Comparison of ENCODE assay signal across 9 mouse cellular contexts in the genomic region with DNA sequence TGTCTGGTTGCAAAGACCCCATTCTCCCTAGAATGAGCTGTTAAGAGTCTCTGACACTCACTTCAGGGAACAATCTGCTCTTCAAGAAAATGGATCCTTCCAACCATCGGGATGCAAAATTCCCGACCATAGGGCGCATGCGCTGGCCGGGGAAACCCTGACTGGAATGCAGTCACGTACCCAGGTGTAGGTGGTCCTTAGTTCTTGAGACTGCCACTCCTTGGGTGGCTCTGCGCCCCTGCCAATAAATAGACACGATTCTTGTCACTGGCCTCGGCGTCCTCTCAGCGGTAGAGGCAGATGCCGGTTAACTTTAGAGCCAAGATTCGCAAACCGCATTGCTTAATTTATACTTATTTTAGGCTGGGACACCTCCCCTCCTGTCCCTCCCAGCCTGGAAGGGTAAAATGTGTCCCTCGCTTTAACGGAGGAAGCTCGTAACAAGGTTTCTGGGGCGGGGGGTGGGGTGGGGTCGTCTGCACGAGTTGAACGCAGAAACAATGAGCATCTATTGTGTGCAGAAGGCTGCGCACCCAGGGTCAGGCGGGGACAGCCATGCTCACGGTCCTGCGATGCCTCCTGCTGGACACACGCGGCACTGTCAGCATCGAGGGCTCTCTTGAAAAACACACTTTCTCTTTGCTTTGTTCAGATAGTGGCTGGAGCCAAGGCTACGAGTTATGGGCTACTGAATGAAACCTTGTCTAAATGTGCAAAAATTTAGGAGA. TPM values are rescaled to one million over a fixed set of nuclear protein-coding genes. Genes with fewer than 3 reads are reported as not detected.
DNase-seq lines count a peak whose midpoint lies in the region; ATAC-seq and TF ChIP-seq lines count a peak whose summit lies in the region.
"Had no signal": no experiment of that assay in that cellular context is flagged by ENCODE, and none has a peak within 500 bp of the region (broad histone marks: within the 10 kb centered on the region; RNA-seq: fewer than 3 reads in every experiment).

No protein-coding gene starts in this region.

- no peak for TF ChIP-seq EP300 in liver, embryonic 14.5 days (IDR thresholded peaks at IDR 0.05; ENCODE audit: low read depth)

- H3K27me3 ChIP-seq in E14TG2a.4 (ENCODE audit: insufficient read depth, low read length), result no peaks in the 10 kb centered on the region
- no peaks in the 10 kb centered on the region for H3K27me3 ChIP-seq in forebrain, embryonic 10.5 days (ENCODE audit: poor library complexity, severe bottlenecking)
- H3K27me3 ChIP-seq in heart, embryonic 15.5 days, result no peaks in the 10 kb centered on the region
- H3K27me3 ChIP-seq in liver, embryonic 14.5 days (ENCODE audit: control insufficient read depth, insufficient read depth, low read length), result no peaks in the 10 kb centered on the region
- no peaks in the 10 kb centered on the region for H3K27me3 ChIP-seq in stomach, embryonic 14.5 days (ENCODE audit: control insufficient read depth, insufficient read depth, low read length)

- peak; percentile 85 for TF ChIP-seq CTCF in E14TG2a.4 (conservative IDR thresholded peaks at IDR 0.05; ENCODE audit: low read length)
- TF ChIP-seq CTCF in liver, embryonic 14.5 days (IDR thresholded peaks at IDR 0.05; ENCODE audit: low read depth), result peak; percentile 99

- H3K4me1 ChIP-seq in E14TG2a.4 (replicated peaks; ENCODE audit: low read depth, low read length), result peaks cover 56% of the 10 kb centered on the region
- H3K4me1 ChIP-seq in forebrain, embryonic 10.5 days, result peaks cover 62% of the 10 kb centered on the region
- peaks cover 57% of the 10 kb centered on the region for H3K4me1 ChIP-seq in heart, embryonic 15.5 days (replicated peaks)
- peaks cover 5 to 19% of the 10 kb centered on the region in 2 experiments for H3K4me1 ChIP-seq in liver, embryonic 14.5 days (replicated peaks; ENCODE audit: control insufficient read depth in 2 of 2, insufficient read depth in 2 of 2, low read length in 1 of 2)
- H3K4me1 ChIP-seq in stomach, embryonic 14.5 days (ENCODE audit: control insufficient read depth, insufficient read depth, low read length), result peaks cover 30% of the 10 kb centered on the region

- H3K36me3 ChIP-seq in E14TG2a.4 (ENCODE audit: insufficient read depth, low read length), result peaks cover 32% of the 10 kb centered on the region
- peaks cover 29% of the 10 kb centered on the region for H3K36me3 ChIP-seq in forebrain, embryonic 10.5 days (replicated peaks)
- peaks cover 24% of the 10 kb centered on the region for H3K36me3 ChIP-seq in heart, embryonic 15.5 days
- peaks cover 28% of the 10 kb centered on the region for H3K36me3 ChIP-seq in liver, embryonic 14.5 days (replicated peaks; ENCODE audit: control insufficient read depth, insufficient read depth, low read depth)
- peaks cover 26% of the 10 kb centered on the region for H3K36me3 ChIP-seq in stomach, embryonic 14.5 days (ENCODE audit: control insufficient read depth, insufficient read depth, low read length)

- peak overlapping the region; percentile 99 for H3K4me3 ChIP-seq in E14TG2a.4 (replicated peaks; ENCODE audit: low read length)
- H3K4me3 ChIP-seq in forebrain, embryonic 10.5 days, result peak overlapping the region; percentile 56
- H3K4me3 ChIP-seq in heart, embryonic 15.5 days, result peak overlapping the region; percentile 36
- H3K4me3 ChIP-seq in liver, embryonic 14.5 days (ENCODE audit: insufficient read depth in 1 of 2, low read depth in 2 of 2, low read length in 2 of 2), result peak overlapping the region in 1 of 2 experiments; percentile 34; a peak in 1 of 4 replicates
- H3K4me3 ChIP-seq in stomach, embryonic 14.5 days (ENCODE audit: low read depth, low read length), result peak overlapping the region; percentile 30

- H3K4me2 ChIP-seq in heart, embryonic 15.5 days, result peak overlapping the region; percentile 63
- H3K4me2 ChIP-seq in liver, embryonic 14.5 days (ENCODE audit: low read depth), result peak overlapping the region; percentile 89
- H3K4me2 ChIP-seq in stomach, embryonic 14.5 days (replicated peaks; ENCODE audit: low read depth, low read length), result peak overlapping the region; percentile 69

- H3K27ac ChIP-seq in forebrain, embryonic 10.5 days, result peak overlapping the region; percentile 98
- peak overlapping the region; percentile 91 for H3K27ac ChIP-seq in heart, embryonic 15.5 days
- peak overlapping the region; percentile 59 for H3K27ac ChIP-seq in liver, embryonic 14.5 days
- H3K27ac ChIP-seq in stomach, embryonic 14.5 days (ENCODE audit: low read length), result peak overlapping the region; percentile 71; the same call in 1 of the 2 replicates

- H3K9ac ChIP-seq in heart, embryonic 15.5 days, result no peak overlapping the region
- H3K9ac ChIP-seq in liver, embryonic 14.5 days (replicated peaks), result no peak overlapping the region; the same call in 1 of the 2 replicates
- no peak overlapping the region; the same call in 1 of the 2 replicates for H3K9ac ChIP-seq in stomach, embryonic 14.5 days (replicated peaks; ENCODE audit: low read depth, low read length)

- peak; percentile 29; the same call in 1 of the 2 replicates for ATAC-seq in heart, embryonic 15.5 days (replicated peaks; ENCODE audit: insufficient number of reproducible peaks, insufficient read depth, low FRiP score, low read depth)
- peak; percentile 27 for ATAC-seq in liver, embryonic 14.5 days (ENCODE audit: insufficient read depth)
- ATAC-seq in stomach, embryonic 14.5 days (ENCODE audit: insufficient number of reproducible peaks, insufficient read depth, low FRiP score, low read depth), result peak; percentile 57; the same call in 1 of the 2 replicates

- no peaks in the 10 kb centered on the region for H3K9me3 ChIP-seq in E14TG2a.4 (ENCODE audit: low read length)
- no peaks in the 10 kb centered on the region for H3K9me3 ChIP-seq in forebrain, embryonic 10.5 days
- H3K9me3 ChIP-seq in heart, embryonic 15.5 days (replicated peaks), result no peaks in the 10 kb centered on the region
- no peaks in the 10 kb centered on the region for H3K9me3 ChIP-seq in liver, embryonic 14.5 days (ENCODE audit: control insufficient read depth, low read length)
- H3K9me3 ChIP-seq in stomach, embryonic 14.5 days (ENCODE audit: control insufficient read depth, low read depth, low read length), result no peaks in the 10 kb centered on the region

- peak; percentile 84 for DNase-seq in c-Kit-positive CD71-positive TER-119-negative erythroid progenitor cells, embryonic 14.5 days (ENCODE audit: low read depth)
- DNase-seq in forebrain, embryonic 10.5 days (ENCODE audit: extremely low spot score, low spot score), result peak; percentile 91
- peak; percentile 91 for DNase-seq in kidney, postnatal 14 days
- peak; percentile 67 to 73 (median 71) for DNase-seq in liver, embryonic 14.5 days (ENCODE audit: low read depth in 3 of 3, low spot score in 3 of 3)
- peak; percentile 84 to 89 for DNase-seq in natural killer cell, adult 2 months (ENCODE audit: low spot score in 2 of 2)

- WGBS in forebrain, embryonic 10.5 days, result 2% methylated on average over 29 of the region's 29 CpGs
- WGBS in heart, embryonic 15.5 days, result 4% methylated on average over 29 of the region's 29 CpGs
- 11% methylated on average over 29 of the region's 29 CpGs for WGBS in liver, embryonic 14.5 days (ENCODE audit: insufficient replicate concordance)
- 3% methylated on average over 29 of the region's 29 CpGs for WGBS in stomach, embryonic 14.5 days

RNA-seq across cellular contexts. Expression of gene Eef2, which starts 1.6 kb away (rescaled TPM):
- polyA plus RNA-seq in forebrain, embryonic 10.5 days (2016; fragmentation: Nextera tagmentation; extraction: Ambion mirVana), result 596 and 599 TPM in 2 replicates
- 350 and 441 TPM in 2 replicates for polyA plus RNA-seq in heart, embryonic 15.5 days (2015; fragmentation: Nextera tagmentation; extraction: Ambion mirVana)
- 476 and 570 TPM in 2 replicates for polyA plus RNA-seq in liver, embryonic 14.5 days (2012; rRNA removed)
- 233 and 270 TPM in 2 replicates for polyA plus RNA-seq in liver, embryonic 14.5 days (2014; fragmentation: Nextera tagmentation; extraction: Ambion mirVana)
- polyA plus RNA-seq in stomach, embryonic 14.5 days (2014; fragmentation: Nextera tagmentation; extraction: Ambion mirVana), result 416 and 434 TPM in 2 replicates

RNA-seq across cellular contexts. Expression of gene Pias4, which starts 7.1 kb away (rescaled TPM):
- 56.2 and 58.7 TPM in 2 replicates for polyA plus RNA-seq in forebrain, embryonic 10.5 days (2016; fragmentation: Nextera tagmentation; extraction: Ambion mirVana)
- polyA plus RNA-seq in heart, embryonic 15.5 days (2015; fragmentation: Nextera tagmentation; extraction: Ambion mirVana), result 29.1 and 41.6 TPM in 2 replicates
- 11.2 and 13.2 TPM in 2 replicates for polyA plus RNA-seq in liver, embryonic 14.5 days (2012; rRNA removed)
- polyA plus RNA-seq in liver, embryonic 14.5 days (2014; fragmentation: Nextera tagmentation; extraction: Ambion mirVana), result 14.9 and 19.0 TPM in 2 replicates
- 32.7 and 40.9 TPM in 2 replicates for polyA plus RNA-seq in stomach, embryonic 14.5 days (2014; fragmentation: Nextera tagmentation; extraction: Ambion mirVana)

RNA-seq across cellular contexts. Expression of gene Dapk3, which starts 8.0 kb away (rescaled TPM):
- polyA plus RNA-seq in forebrain, embryonic 10.5 days (2016; fragmentation: Nextera tagmentation; extraction: Ambion mirVana), result 41.6 and 44.9 TPM in 2 replicates
- 38.4 and 43.1 TPM in 2 replicates for polyA plus RNA-seq in heart, embryonic 15.5 days (2015; fragmentation: Nextera tagmentation; extraction: Ambion mirVana)
- polyA plus RNA-seq in liver, embryonic 14.5 days (2012; rRNA removed), result 16.6 and 17.6 TPM in 2 replicates
- polyA plus RNA-seq in liver, embryonic 14.5 days (2014; fragmentation: Nextera tagmentation; extraction: Ambion mirVana), result 13.0 and 16.5 TPM in 2 replicates
- 48.9 and 58.7 TPM in 2 replicates for polyA plus RNA-seq in stomach, embryonic 14.5 days (2014; fragmentation: Nextera tagmentation; extraction: Ambion mirVana)

RNA-seq across cellular contexts. Expression of gene 4930442H23Rik, which starts 8.9 kb away (rescaled TPM):
- not detected in 2 replicates for polyA plus RNA-seq in forebrain, embryonic 10.5 days (2016; fragmentation: Nextera tagmentation; extraction: Ambion mirVana)
- polyA plus RNA-seq in heart, embryonic 15.5 days (2015; fragmentation: Nextera tagmentation; extraction: Ambion mirVana), result not detected in 2 replicates
- not detected in 2 replicates for polyA plus RNA-seq in liver, embryonic 14.5 days (2012; rRNA removed)
- not detected in 2 replicates for polyA plus RNA-seq in liver, embryonic 14.5 days (2014; fragmentation: Nextera tagmentation; extraction: Ambion mirVana)
- not detected in 2 replicates for polyA plus RNA-seq in stomach, embryonic 14.5 days (2014; fragmentation: Nextera tagmentation; extraction: Ambion mirVana)
- polyA plus RNA-seq: large intestine, adult 2 months had no signal

RNA-seq across cellular contexts. Expression of gene Nmrk2, which starts 27.1 kb away (rescaled TPM):
- polyA plus RNA-seq in forebrain, embryonic 10.5 days (2016; fragmentation: Nextera tagmentation; extraction: Ambion mirVana), result not detected in 2 replicates
- polyA plus RNA-seq in heart, embryonic 15.5 days (2015; fragmentation: Nextera tagmentation; extraction: Ambion mirVana), result 7.3 and 9.1 TPM in 2 replicates
- polyA plus RNA-seq in liver, embryonic 14.5 days (2012; rRNA removed), result not detected in 2 replicates
- not detected in 2 replicates for polyA plus RNA-seq in liver, embryonic 14.5 days (2014; fragmentation: Nextera tagmentation; extraction: Ambion mirVana)
- 0.14 and 0.35 TPM in 2 replicates for polyA plus RNA-seq in stomach, embryonic 14.5 days (2014; fragmentation: Nextera tagmentation; extraction: Ambion mirVana)
- polyA plus RNA-seq: large intestine, adult 2 months had no signal
